Mouse (Mus musculus) liver, embryonic 12.5 days (tissue): ENCODE results near the gene 5730596B20Rik. TPM values are rescaled to one million over a fixed set of nuclear protein-coding genes. Genes with fewer than 3 reads are reported as not detected.

ENCODE experiments used
- ATAC-seq: fragments of 200-750 bp; cut with Nextera tagmentation; 2 replicates; pipeline ENCODE4 v1.8.0; 2017; ENCODE audit warnings: moderate number of reproducible peaks, mild to moderate bottlenecking, moderate library complexity
- H3K27ac ChIP-seq: fragments of 300-500 bp; sonication (generic); 2 replicates; pipeline ENCODE4 v1.5.1; 2016; ENCODE audit warnings: mild to moderate bottlenecking
- H3K27me3 ChIP-seq: fragments of 300-500 bp; sonication (generic); replicated peaks from 2 replicates; pipeline ENCODE4 v1.6.1; 2016; ENCODE audit warnings: mild to moderate bottlenecking, moderate library complexity
- H3K36me3 ChIP-seq: fragments of 300-500 bp; sonication (generic); 2 replicates; pipeline ENCODE4 v1.6.1; 2016; ENCODE audit warnings: mild to moderate bottlenecking, moderate library complexity
- H3K4me1 ChIP-seq: fragments of 300-500 bp; sonication (generic); 2 replicates; pipeline ENCODE4 v1.6.1; 2016
- H3K4me2 ChIP-seq: fragments of 300-500 bp; sonication (generic); 2 replicates; pipeline ENCODE4 v1.6.1; 2016; ENCODE audit warnings: mild to moderate bottlenecking, moderate library complexity
- H3K4me3 ChIP-seq: fragments of 300-500 bp; sonication (generic); 2 replicates; pipeline ENCODE4 v1.5.1; 2016; ENCODE audit warnings: mild to moderate bottlenecking, moderate library complexity
- H3K9ac ChIP-seq: fragments of 300-500 bp; sonication (generic); 2 replicates; pipeline ENCODE4 v1.6.1; 2016; ENCODE audit warnings: mild to moderate bottlenecking, moderate library complexity
- H3K9me3 ChIP-seq: fragments of 300-500 bp; sonication (generic); replicated peaks from 2 replicates; pipeline ENCODE4 v1.6.1; 2016; ENCODE audit warnings: mild to moderate bottlenecking, moderate library complexity
- WGBS: fragments of 180-500 bp; shearing (Covaris S2); methylation state at CpG from one replicate; pipeline ENCODE4 v1.1.7; 2016; ENCODE audit not compliant: insufficient replicate concordance; 5-methylcytosine and 5-hydroxymethylcytosine counted together
- polyA plus RNA-seq: library from polyadenylated mRNA; unstranded; fragments of >200 nt; fragmentation: Nextera tagmentation; extraction: Ambion mirVana; gene quantifications from 2 replicates; pipeline ENCODE4 v1.2.1, GENCODE M21; 2016

The 5730596B20Rik gene
- polyA plus RNA-seq, 1 experiment from 2014 or later = 0.29 TPM

- no peak for ATAC-seq
- H3K9me3 ChIP-seq = no peaks in the 10 kb centered on the region
- peak overlapping the region; percentile 23; the same call in 1 of the 2 replicates for H3K4me3 ChIP-seq
- H3K4me2 ChIP-seq = peak overlapping the region; percentile 52
- H3K27me3 ChIP-seq = peaks cover 100% of the 10 kb centered on the region
- 2% methylated on average over 34 of the region's 37 CpGs for WGBS
- H3K27ac ChIP-seq = no peak overlapping the region
- peaks cover 10% of the 10 kb centered on the region for H3K4me1 ChIP-seq
- no peak overlapping the region for H3K9ac ChIP-seq
- H3K36me3 ChIP-seq = no peaks in the 10 kb centered on the region
Measured at GRCm38 (mm10) chr6:52211170-52211935, 34.1 kb downstream of the 5730596B20Rik start.

DNA sequence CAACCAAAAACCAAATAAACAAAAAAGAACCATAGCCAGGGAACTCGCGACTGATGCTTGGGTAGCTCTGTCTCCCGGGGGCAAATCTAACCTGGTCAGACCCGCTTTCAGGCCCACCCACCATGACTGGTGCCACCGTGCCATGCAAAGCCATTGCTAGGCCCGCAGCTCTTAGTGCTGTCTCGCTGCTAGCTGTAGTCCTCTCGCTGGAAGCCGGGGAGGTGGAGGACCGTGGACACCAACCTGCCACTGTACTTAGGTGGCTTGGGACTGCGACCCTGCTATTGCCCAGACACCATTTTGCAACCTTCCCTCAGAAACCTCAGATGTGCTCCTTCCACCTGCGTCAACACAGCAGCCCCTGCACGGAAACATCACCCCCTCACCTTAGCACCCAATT lies 34.7 kb downstream of the 5730596B20Rik start:
- H3K4me3 ChIP-seq = peak overlapping the region; percentile 23; the same call in 1 of the 2 replicates
- H3K9me3 ChIP-seq = no peaks in the 10 kb centered on the region
- peaks cover 100% of the 10 kb centered on the region for H3K27me3 ChIP-seq
- no peak overlapping the region for H3K27ac ChIP-seq
- no peaks in the 10 kb centered on the region for H3K36me3 ChIP-seq
- H3K4me1 ChIP-seq = peaks cover 13% of the 10 kb centered on the region
- 3% methylated on average over 13 of the region's 13 CpGs for WGBS
- no peak for ATAC-seq
- peak overlapping the region; percentile 52 for H3K4me2 ChIP-seq
- H3K9ac ChIP-seq = no peak overlapping the region

GRCm38 (mm10) chr6:52212556-52213118 lies 35.3 kb downstream of the 5730596B20Rik start:
- H3K9ac ChIP-seq = no peak overlapping the region

DNA sequence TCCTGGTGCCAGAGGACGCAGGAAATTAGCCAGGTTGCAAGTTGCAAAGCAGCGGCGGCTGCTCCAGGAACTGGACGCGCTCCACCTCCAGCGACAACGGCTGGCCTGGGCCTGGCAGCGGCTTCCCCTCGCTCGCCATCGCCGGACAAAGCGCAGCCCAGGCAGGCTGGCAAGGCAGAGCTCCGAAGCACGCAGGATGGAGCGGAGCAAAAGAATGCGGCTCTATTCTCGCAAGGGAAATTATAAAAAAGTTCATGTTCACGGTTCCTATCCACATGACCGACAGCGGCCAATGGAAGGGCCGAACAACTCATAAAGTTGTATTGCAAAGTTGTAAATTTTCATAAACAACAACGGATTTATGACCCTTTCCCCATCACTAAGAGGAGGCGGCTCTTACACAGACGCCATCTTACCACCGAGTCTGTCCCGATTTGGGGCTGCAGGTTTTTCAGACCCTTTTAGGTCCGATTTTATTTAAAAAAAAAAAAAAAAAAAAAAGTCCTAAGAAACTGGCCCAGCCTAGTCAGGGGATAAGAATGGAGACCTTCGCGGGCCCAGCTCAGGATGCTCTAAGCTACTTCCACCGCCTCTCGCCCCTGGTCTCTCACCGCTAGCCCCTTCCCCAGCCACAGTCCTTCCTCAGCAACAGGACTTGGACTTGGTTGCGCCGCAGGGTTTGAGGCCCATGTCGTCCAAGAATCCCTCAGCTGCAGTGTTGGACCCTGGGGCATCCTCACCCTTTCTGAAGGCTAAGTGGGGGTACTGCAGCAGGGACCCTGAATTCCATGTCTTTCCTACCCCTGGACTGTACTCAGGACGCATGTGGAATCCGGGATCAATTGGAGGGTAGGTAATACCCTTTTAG lies 36.1 kb downstream of the 5730596B20Rik start, which contains the start of the genes Hoxa3 and Gm28308:
Hoxa3 (minus strand) TSS at position 218 of the 868 bp plus-strand sequence.
Gm28308 (minus strand) TSS at position 221 of the 868 bp plus-strand sequence.
- ATAC-seq = no peak
- Histone ChIP-seq H3K4me1 (peaks cover 15% of the 10 kb centered on the region), H3K27ac (no peak within 1 kb of the TSS), H3K27me3 (peaks cover 100% of the 10 kb centered on the region), H3K9ac (no peak within 1 kb of the TSS), H3K9me3 (no peaks in the 10 kb centered on the region), H3K36me3 (no peaks in the 10 kb centered on the region), H3K4me2 (peak within 1 kb of the TSS; percentile 52), H3K4me3 (peak within 1 kb of the TSS; percentile 34)
- 4% methylated on average over 38 of the region's 38 CpGs for WGBS

More at GRCm38 (mm10) chr6:52212556-52213118, 35.3 kb downstream of the 5730596B20Rik start:
- Histone ChIP-seq H3K27ac (no peak overlapping the region), H3K4me3 (peak overlapping the region; percentile 34), H3K9me3 (no peaks in the 10 kb centered on the region), H3K27me3 (peaks cover 100% of the 10 kb centered on the region), H3K4me1 (peaks cover 15% of the 10 kb centered on the region), H3K36me3 (no peaks in the 10 kb centered on the region), H3K4me2 (peak overlapping the region; percentile 52)
- WGBS = 1% methylated on average over 22 of the region's 22 CpGs
- ATAC-seq = no peak

DNA sequence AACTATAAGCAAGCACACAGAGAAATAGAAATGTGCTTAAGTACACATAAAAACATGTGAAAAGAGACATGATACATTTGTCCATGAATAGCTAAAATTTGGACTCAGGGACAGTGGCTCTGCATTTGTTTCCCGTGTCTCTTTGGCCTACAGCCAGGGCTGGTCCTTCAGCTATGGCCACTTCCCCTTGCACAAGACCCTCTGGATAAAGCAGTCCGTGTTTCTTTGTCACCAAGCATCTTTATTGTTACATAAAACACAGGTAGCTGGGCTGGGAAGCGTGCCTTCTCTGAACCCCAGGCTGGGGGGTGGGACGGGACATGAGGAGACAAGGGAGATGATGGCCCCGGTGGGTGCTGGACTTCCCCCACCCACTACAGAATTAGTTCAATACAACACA lies 37.0 kb downstream of the 5730596B20Rik start:
- Histone ChIP-seq H3K36me3 (no peaks in the 10 kb centered on the region), H3K4me3 (no peak overlapping the region), H3K27me3 (peaks cover 100% of the 10 kb centered on the region), H3K27ac (no peak overlapping the region), H3K9me3 (no peaks in the 10 kb centered on the region), H3K9ac (no peak overlapping the region), H3K4me1 (peaks cover 15% of the 10 kb centered on the region), H3K4me2 (no peak overlapping the region)
- WGBS = 12% methylated on average over 5 of the region's 5 CpGs
- no peak for ATAC-seq

GRCm38 (mm10) chr6:52215070-52215469 lies 37.8 kb downstream of the 5730596B20Rik start:
- Histone ChIP-seq H3K27ac (no peak overlapping the region), H3K27me3 (peaks cover 100% of the 10 kb centered on the region), H3K4me3 (no peak overlapping the region), H3K36me3 (no peaks in the 10 kb centered on the region), H3K4me2 (no peak overlapping the region), H3K4me1 (peaks cover 15% of the 10 kb centered on the region), H3K9me3 (no peaks in the 10 kb centered on the region), H3K9ac (no peak overlapping the region)
- ATAC-seq = no peak
- WGBS = 11% methylated on average over 3 of the region's 3 CpGs

- ATAC-seq = no peak
- Histone ChIP-seq H3K4me3 (no peak overlapping the region), H3K36me3 (no peaks in the 10 kb centered on the region), H3K27me3 (peaks cover 100% of the 10 kb centered on the region), H3K9me3 (no peaks in the 10 kb centered on the region), H3K27ac (no peak overlapping the region), H3K9ac (no peak overlapping the region), H3K4me2 (peak overlapping the region; percentile 22; the same call in 1 of the 2 replicates), H3K4me1 (peaks cover 15% of the 10 kb centered on the region)
- WGBS = 4% methylated on average over 30 of the region's 30 CpGs
Measured at GRCm38 (mm10) chr6:52215771-52216535, 38.7 kb downstream of the 5730596B20Rik start.

GRCm38 (mm10) chr6:52216691-52217458 lies 39.6 kb downstream of the 5730596B20Rik start:
- ATAC-seq = no peak
- Histone ChIP-seq H3K4me1 (peaks cover 21% of the 10 kb centered on the region), H3K36me3 (no peaks in the 10 kb centered on the region), H3K27me3 (peaks cover 100% of the 10 kb centered on the region), H3K9me3 (no peaks in the 10 kb centered on the region), H3K4me2 (peak overlapping the region; percentile 51), H3K4me3 (peak overlapping the region; percentile 32), H3K9ac (no peak overlapping the region), H3K27ac (no peak overlapping the region)
- WGBS = 2% methylated on average over 60 of the region's 60 CpGs

DNA sequence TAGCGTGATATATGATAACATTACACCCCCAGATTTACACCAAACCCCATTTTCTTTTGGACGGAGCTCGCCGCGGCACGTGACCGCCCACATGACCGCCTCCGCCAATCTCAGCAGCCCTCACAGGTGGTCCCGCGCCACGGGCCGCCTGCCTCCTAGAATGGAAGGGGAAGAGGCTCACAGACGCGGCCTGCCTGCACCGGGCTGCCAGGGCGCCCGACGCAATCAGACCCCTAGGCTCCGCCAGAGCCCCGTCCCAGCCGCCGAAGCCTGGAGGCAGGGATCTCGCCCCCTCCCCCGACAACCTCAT lies 40.1 kb downstream of the 5730596B20Rik start:
- WGBS = under 1% methylated on average over 25 of the region's 25 CpGs
- H3K4me3 ChIP-seq = peak overlapping the region; percentile 32
- H3K4me1 ChIP-seq = peaks cover 20% of the 10 kb centered on the region
- no peak overlapping the region for H3K9ac ChIP-seq
- H3K27me3 ChIP-seq = peaks cover 100% of the 10 kb centered on the region
- H3K27ac ChIP-seq = no peak overlapping the region
- ATAC-seq = no peak
- H3K4me2 ChIP-seq = peak overlapping the region; percentile 51
- H3K36me3 ChIP-seq = no peaks in the 10 kb centered on the region
- no peaks in the 10 kb centered on the region for H3K9me3 ChIP-seq

DNA sequence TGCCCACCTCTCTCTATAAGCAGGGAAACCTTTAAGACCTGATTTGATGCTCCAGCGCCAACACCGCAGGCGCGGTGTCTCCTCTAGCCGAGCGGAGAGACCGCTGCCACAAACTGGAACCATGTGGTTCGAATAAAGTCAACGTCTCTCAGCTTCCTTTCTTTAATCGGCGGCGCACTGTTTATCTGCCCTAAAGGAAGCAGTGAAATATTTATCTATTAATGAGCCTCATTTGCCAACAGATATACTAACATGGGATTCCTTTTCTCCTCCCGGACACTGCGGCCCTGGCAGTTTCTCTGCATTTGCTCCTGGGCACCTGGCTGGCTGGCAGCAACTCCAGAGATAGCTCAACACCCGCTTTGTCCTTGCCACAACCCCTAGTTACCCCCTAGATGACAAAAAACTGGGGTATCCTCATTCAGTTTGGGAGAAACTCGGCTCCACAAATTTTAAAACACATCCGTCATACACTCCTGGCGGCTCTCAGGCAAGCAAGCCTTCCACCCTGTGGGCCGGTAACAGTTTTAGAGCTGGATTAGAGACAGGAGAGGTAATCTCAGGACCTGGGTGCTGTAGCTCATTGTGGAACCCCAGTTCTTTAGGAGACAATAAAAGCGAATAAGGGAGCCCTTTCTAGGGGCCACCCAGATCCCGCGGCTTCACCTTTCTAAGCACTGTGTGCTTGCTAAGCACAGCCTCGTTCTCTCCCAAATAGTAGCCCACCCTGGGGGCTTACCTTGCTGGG lies 40.8 kb downstream of the 5730596B20Rik start:
- no peak for ATAC-seq
- Histone ChIP-seq H3K9me3 (no peaks in the 10 kb centered on the region), H3K27ac (no peak overlapping the region), H3K4me1 (peaks cover 17% of the 10 kb centered on the region), H3K27me3 (peaks cover 100% of the 10 kb centered on the region), H3K4me2 (peak overlapping the region; percentile 51), H3K4me3 (no peak overlapping the region), H3K36me3 (no peaks in the 10 kb centered on the region), H3K9ac (no peak overlapping the region)
- 7% methylated on average over 23 of the region's 23 CpGs for WGBS
